Mouse (Mus musculus) spleen, adult 18-20 months (tissue): ENCODE data around the gene Gm17783.
"Not testable (repeated sequence)": the region's sequence is repeated elsewhere in the genome, so short reads cannot be mapped to it uniquely, and the experiment has no call there.

Experiments used
- DNase-seq, 2 experiments: peaks; one replicate each; pipeline ENCODE4 v3.0.0; 2022; ENCODE audit warnings: mixed read lengths in 2 of 2

Gene Gm17783

GRCm38 (mm10) chr16:45531950-45532349 is at the start of gene Gm17783:
Gene Gm17783, minus strand, starts transcription at chr16:45532050.
- DNase-seq, result no peak

DNA sequence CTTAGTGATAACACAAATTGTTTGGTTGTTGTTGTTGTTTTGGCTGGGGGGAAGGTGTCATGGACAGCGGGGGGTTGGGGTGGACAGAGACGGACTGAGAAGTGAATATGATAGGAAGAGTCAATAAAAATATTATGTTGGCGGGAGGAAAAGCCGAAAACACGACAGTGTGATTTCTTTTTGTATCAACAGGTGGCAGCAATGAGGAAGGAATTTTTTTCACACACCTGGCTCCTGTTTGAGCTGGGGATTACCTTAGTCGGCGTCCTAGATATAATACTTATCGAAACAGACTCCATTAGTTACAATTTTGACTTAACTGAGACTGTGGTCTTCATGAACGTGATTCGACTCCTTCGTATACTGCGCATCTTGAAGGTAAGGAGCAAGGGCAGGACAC is 48.0 kb upstream of the Gm17783 start:
- DNase-seq, result no peak

- DNase-seq, result no peak
Measured at GRCm38 (mm10) chr16:45572307-45572706, 40.5 kb upstream of the Gm17783 start.

- DNase-seq, result no peak
Measured at GRCm38 (mm10) chr16:45561747-45562146, 29.9 kb upstream of the Gm17783 start.

DNA sequence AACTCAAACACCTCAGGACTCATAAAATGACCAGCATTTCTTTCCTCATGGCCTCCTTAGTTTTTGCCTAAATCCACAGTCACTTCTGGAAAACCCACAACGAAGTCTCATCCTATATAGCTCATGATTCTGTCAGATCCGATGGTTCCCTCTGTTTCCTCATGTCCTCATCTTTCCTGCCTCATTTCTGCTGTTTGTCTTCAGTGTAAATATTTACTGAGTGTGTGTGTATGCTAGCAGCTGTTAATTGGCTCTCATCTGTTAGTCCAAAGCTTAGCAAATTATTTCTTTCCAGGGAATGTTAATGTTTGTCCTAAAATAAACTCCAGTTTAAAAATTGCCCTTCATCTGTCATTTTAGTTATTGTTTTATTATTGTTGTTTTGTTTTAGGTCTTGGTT is 19.7 kb upstream of the Gm17783 start:
- DNase-seq, result no peak

DNA sequence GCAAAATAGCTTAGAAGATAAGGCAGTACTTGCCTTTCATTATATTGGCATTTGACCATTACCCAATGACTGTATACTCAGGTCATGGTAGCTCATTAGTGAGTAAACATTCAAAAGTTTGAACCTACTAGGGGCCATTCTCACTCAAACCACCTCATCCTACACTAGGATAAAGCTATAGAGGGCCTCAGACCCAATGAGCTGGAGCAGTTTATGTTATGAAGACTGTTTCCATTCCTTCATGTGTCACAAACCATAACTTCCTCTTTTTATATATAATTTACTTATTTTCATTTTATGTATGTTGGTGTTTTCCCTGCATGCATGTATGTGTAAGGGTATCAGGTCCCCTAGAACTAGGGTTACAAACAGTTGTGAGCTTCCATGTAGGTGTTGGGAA is 16.1 kb upstream of the Gm17783 start:
- DNase-seq, result no peak

DNA sequence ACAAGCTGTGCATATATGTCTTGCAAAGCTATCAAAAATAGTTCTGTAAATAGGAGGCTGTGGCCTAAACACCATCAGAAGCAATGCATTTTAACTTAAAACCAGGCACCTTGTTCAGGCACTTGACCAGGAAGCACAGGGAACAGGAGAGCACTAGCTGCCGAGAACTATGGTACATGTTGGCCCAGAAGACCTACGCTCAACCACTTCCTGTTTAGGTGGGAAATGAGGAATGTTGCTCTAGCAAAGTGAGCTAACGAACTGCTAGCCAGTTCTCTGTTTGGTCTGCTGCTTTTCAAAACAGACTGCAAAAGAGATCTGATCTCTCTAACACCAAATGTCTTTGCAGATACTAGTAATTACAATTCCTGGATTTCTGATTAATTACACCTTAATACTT is 12.5 kb upstream of the Gm17783 start:
- no peak for DNase-seq

GRCm38 (mm10) chr16:45542108-45542507 is 10.3 kb upstream of the Gm17783 start:
- no peak for DNase-seq

GRCm38 (mm10) chr16:45538342-45538741 is 6.5 kb upstream of the Gm17783 start:
- DNase-seq, result not testable (repeated sequence)

DNA sequence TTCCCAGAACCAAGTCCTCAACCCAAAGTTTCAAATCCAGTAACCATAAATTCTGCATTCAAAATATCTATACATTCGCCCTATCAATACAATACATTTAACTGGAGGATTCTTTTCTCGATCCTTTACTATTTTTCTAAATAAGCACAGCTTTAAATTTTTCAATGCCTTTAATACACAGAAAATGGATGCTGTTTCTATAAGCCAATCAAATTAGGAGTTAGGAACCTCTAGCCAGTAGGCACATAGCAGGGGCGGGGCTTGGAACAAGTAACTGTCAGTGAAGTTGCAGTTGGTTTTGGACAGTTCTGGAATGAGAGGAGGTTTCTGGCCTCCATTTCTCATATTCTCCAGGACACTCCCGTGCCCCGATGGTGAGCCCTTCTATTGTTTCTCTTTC is 3.2 kb upstream of the Gm17783 start, which contains the start of gene Slc9c1:
Gene Slc9c1 (plus strand): TSS at position 301 of the 400 bp plus-strand sequence.
- no peak for DNase-seq

DNA sequence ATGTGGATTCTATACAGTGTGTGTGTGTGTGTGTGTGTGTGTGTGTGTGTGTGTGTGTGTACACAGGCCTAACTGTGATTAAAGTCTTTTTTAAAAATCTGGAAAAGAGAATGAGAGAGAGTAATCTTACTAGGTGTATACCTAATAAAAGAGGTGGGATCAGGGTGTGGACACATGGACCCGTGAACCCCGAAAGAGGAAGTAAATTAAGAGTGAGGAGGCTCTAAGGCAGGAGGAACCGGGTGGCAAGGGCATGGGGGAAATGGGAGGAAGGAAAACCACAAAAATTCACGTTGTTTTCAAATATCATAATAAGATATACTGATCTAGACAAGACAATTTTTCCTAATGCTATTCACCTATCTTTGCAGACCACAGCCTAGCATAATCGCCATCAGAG is 6.3 kb downstream of the Gm17783 start:
- no peak for DNase-seq

GRCm38 (mm10) chr16:45495326-45495725 is 36.5 kb downstream of the Gm17783 start:
- DNase-seq, result no peak

GRCm38 (mm10) chr16:45492927-45493326 is 38.9 kb downstream of the Gm17783 start, which contains the start of gene Gm609:
Gene Gm609, minus strand, starts transcription at chr16:45492969.
- DNase-seq, result no peak

DNA sequence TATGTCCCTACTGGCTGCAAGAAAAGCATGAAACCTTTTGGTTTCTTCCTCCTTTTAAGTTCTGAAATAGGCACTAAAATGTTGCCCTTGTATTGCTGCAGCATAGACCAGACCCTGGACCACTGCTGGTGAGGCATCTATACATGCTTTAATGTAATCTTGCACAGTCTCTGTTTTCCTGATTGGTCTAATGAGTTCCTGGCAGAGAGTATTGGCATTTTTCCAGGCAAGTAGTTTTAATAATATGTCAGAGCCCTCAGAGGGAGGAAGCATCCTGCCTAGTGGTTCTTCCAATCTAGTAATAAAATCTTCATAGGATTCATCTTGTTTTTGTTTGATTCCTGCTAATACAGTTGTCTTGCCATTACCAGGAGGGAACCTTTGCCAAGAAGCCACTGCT is 54.9 kb downstream of the Gm17783 start:
- no peak for DNase-seq

GRCm38 (mm10) chr16:45471836-45472235 is 60.0 kb downstream of the Gm17783 start:
- DNase-seq, result not testable (repeated sequence)
